Mouse (Mus musculus): ENCODE measurements around the gene Cox4i1.

GRCm38 (mm10) chr8:120684082-120684481, 16.1 kb downstream of the Cox4i1 start:
- no peak for TF ChIP-seq POLR2A (IDR thresholded peaks at IDR 0.05; ENCODE audit: insufficient read depth, low read depth, low read length)
- TF ChIP-seq CTCF (IDR thresholded peaks at IDR 0.05): no peak
- no peak for TF ChIP-seq EP300 (IDR thresholded peaks at IDR 0.05; ENCODE audit: insufficient read depth, low read depth, low read length)
